Mouse (Mus musculus): ENCODE results near the gene Dapk3. TPM values are rescaled to one million over a fixed set of nuclear protein-coding genes. Genes with fewer than 3 reads are reported as not detected.
"Not testable (repeated sequence)": the region's sequence is repeated elsewhere in the genome, so short reads cannot be mapped to it uniquely, and the experiment has no call there.

The Dapk3 gene
- polyA plus RNA-seq, 1 experiment from 2014 or later, result 42.4 TPM

DNA sequence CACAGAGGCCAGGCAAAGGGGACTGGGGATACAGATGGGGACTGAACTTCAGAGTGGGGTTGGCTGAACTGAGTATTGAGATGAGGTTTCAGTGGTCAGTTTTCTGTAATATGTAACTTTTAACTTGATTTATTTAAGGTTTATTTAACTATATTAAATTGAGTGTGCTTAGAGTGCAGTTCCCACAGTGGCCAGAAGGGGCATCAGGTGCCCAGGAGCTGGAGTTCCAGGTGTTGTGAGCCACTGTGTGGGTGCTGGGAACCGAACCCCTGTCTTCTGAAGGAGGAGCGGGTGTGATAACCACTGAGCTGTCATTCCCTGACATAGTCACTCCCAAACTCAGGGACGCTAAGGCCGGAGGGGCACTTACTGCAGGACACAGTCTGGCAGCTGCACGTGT is 27.3 kb downstream of the Dapk3 start:
- 91% methylated on average over 5 of the region's 5 CpGs for WGBS
- peaks cover 5% of the 10 kb centered on the region; the same call in 1 of the 2 replicates for H3K9me3 ChIP-seq
- no peaks in the 10 kb centered on the region for H3K36me3 ChIP-seq
- H3K27ac ChIP-seq (replicated peaks), result no peak overlapping the region
- ATAC-seq (ENCODE audit: extremely low read depth, insufficient number of reproducible peaks, low FRiP score, low TSS enrichment), result no peak
- H3K4me1 ChIP-seq, result no peaks in the 10 kb centered on the region
- H3K4me2 ChIP-seq, result no peak overlapping the region
- H3K27me3 ChIP-seq (replicated peaks), result no peaks in the 10 kb centered on the region; the same call in 1 of the 2 replicates
- H3K9ac ChIP-seq, result no peak overlapping the region
- H3K4me3 ChIP-seq, result no peak overlapping the region

DNA sequence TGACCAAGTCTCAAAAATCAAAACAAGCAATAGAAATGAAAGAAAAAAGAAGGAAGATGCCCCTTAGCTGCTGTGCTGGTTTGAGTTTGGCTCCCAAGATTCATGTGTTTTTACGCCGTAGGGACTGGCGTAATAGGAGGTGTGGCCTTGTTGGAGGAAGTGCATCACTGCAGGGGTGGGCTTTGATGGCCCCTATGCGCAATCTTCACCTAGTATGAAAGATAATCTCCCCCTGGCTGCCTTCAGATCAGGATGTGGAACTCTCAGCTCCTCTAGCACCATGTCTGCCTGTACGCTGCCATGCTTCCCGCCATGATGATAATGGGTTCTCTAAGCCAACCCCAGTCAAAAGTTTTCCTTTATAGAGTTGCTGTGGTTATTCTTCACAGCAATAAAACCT is 33.5 kb downstream of the Dapk3 start:
- Histone ChIP-seq H3K9ac (no peak overlapping the region), H3K4me1 (no peaks in the 10 kb centered on the region), H3K9me3 (peaks cover 5% of the 10 kb centered on the region; the same call in 1 of the 2 replicates), H3K4me2 (no peak overlapping the region), H3K27ac (replicated peaks) (no peak overlapping the region), H3K4me3 (no peak overlapping the region), H3K36me3 (no peaks in the 10 kb centered on the region), H3K27me3 (replicated peaks) (peaks cover 21% of the 10 kb centered on the region)
- WGBS, result 77% methylated on average over 6 of the region's 6 CpGs
- ATAC-seq (ENCODE audit: extremely low read depth, insufficient number of reproducible peaks, low FRiP score, low TSS enrichment), result no peak

DNA sequence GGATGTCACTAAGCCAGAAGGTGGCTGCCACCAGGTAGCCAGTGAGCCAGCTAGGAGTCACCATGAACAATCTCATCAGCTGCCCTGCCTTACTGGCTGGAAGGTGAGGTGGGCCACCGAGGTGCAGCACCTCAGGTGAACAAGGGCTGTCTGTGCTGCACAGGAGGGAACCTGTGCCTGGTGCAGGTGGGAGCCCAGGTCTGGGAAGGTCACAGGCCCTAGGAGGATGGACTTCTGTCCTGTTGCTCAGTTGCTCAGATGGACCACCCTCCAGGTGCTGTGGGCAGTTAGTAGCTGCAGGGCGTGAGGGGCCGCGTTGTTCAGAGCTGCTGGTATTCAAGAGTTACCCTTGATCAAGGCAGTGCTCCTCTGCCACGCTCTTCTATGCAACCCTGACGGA is 34.0 kb downstream of the Dapk3 start:
- H3K9me3 ChIP-seq, result peaks cover 5% of the 10 kb centered on the region; the same call in 1 of the 2 replicates
- no peak overlapping the region for H3K27ac ChIP-seq (replicated peaks)
- no peaks in the 10 kb centered on the region for H3K36me3 ChIP-seq
- 79% methylated on average over 6 of the region's 6 CpGs for WGBS
- H3K4me1 ChIP-seq, result no peaks in the 10 kb centered on the region
- no peak overlapping the region for H3K9ac ChIP-seq
- peaks cover 21% of the 10 kb centered on the region for H3K27me3 ChIP-seq (replicated peaks)
- H3K4me2 ChIP-seq, result no peak overlapping the region
- ATAC-seq (ENCODE audit: extremely low read depth, insufficient number of reproducible peaks, low FRiP score, low TSS enrichment), result no peak
- no peak overlapping the region for H3K4me3 ChIP-seq

DNA sequence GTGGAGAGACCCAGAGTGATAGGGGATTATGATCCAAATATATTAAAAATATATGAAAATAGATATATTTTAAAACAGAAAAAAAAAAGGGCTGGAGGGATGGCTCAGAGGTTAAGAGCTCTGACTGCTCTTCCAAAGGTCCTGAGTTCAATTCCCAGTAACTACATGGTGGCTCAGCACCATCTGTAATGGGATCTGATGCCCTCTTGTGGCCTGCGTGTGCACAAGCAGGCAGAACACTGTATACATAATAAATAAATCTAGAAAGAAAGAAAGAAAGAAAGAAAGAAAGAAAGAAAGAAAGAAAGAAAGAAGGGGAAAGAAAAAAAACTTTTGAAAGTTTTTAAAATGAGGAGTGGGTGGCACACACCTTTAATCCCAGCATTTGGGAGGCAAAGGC is 34.5 kb downstream of the Dapk3 start:
- not testable (repeated sequence) for H3K27ac ChIP-seq (replicated peaks); H3K9ac ChIP-seq; H3K4me1 ChIP-seq; H3K4me2 ChIP-seq; H3K36me3 ChIP-seq; H3K4me3 ChIP-seq; ATAC-seq (ENCODE audit: extremely low read depth, insufficient number of reproducible peaks, low FRiP score, low TSS enrichment); H3K9me3 ChIP-seq
- 19% methylated on average over 1 of the region's 1 CpGs for WGBS
- peaks cover 21% of the 10 kb centered on the region for H3K27me3 ChIP-seq (replicated peaks)

DNA sequence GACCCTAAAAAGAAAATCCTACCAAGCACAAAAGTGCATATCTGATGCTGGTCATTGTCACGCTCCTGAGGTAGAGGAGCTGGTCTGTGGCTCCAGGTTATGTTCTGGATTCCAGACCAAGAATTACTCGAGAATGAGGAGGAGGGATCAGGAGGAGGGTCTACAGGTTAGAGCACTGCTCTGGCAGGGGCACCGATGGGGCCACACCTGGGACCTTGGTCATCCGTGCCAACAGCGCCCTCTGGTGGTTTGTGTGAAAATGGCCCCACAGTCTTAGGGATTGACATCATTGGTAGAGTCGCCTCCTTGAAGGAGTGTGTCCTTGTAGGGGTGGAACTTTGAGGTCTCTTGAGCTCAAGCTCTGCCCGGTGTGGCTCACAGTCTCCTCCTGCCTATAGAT is 35.2 kb downstream of the Dapk3 start:
- no peak for ATAC-seq (ENCODE audit: extremely low read depth, insufficient number of reproducible peaks, low FRiP score, low TSS enrichment)
- Histone ChIP-seq H3K9me3 (no peaks in the 10 kb centered on the region), H3K4me3 (no peak overlapping the region), H3K4me1 (no peaks in the 10 kb centered on the region), H3K4me2 (no peak overlapping the region), H3K36me3 (no peaks in the 10 kb centered on the region), H3K9ac (no peak overlapping the region), H3K27me3 (replicated peaks) (peaks cover 21% of the 10 kb centered on the region), H3K27ac (replicated peaks) (no peak overlapping the region)
- 27% methylated on average over 7 of the region's 7 CpGs for WGBS

DNA sequence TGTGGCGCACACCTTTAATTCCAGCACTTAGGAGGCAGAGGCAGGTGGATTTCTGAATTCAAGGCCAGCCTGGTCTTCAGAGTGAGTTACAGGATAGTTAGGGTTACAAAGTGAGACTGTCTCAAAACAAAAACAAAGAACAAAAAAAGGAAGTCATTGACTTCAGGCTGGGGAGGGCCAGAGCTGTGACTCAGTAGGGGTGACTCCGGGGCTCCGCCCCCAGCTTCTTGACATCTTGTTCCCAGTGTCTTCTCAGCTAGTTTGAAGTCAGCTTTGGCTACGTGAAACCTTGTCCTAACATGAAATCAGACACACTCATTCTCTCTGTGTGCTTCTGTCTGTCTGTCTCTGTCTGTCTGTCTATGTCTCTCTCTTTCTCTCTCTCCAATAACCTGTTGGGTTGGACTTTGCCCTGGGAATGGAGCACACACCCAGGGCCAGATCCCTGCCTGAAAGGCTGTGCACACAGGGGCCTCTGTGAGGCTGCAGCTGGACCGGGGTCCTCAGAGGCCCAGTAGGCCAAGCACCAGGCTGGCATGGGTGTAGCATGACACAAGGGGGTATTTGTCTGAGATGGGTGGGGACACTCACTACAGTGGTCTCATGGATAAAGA is 38.7 kb downstream of the Dapk3 start:
- no peak for ATAC-seq (ENCODE audit: extremely low read depth, insufficient number of reproducible peaks, low FRiP score, low TSS enrichment)
- Histone ChIP-seq H3K36me3 (no peaks in the 10 kb centered on the region), H3K9ac (no peak overlapping the region), H3K9me3 (no peaks in the 10 kb centered on the region), H3K27ac (replicated peaks) (no peak overlapping the region), H3K4me2 (no peak overlapping the region), H3K4me3 (no peak overlapping the region), H3K27me3 (replicated peaks) (peaks cover 24% of the 10 kb centered on the region), H3K4me1 (no peaks in the 10 kb centered on the region)
- WGBS, result 86% methylated on average over 5 of the region's 5 CpGs

DNA sequence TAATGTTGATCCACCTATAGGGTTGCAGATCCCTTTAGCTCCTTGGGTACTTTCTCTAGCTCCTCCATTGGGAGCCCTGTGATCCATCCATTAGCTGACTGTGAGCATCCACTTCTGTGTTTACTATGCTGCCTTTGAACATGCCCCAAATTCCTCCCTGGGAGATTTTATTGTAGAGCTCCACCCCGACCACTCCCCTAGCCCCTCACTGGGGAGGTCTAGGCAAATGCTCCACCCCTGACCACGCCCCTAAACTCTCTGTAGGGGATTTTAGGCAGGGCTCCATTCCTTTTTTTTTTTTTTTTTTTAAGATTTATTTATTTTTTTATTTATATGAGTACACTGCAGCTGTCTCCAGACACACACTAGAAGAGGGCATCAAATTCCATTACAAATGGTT is 40.9 kb downstream of the Dapk3 start:
- 60% methylated on average over 2 of the region's 2 CpGs for WGBS
- H3K27me3 ChIP-seq (replicated peaks), result peaks cover 27% of the 10 kb centered on the region
- not testable (repeated sequence) for H3K4me1 ChIP-seq; H3K4me2 ChIP-seq; H3K4me3 ChIP-seq; H3K9me3 ChIP-seq; ATAC-seq (ENCODE audit: extremely low read depth, insufficient number of reproducible peaks, low FRiP score, low TSS enrichment); H3K27ac ChIP-seq (replicated peaks); H3K36me3 ChIP-seq; H3K9ac ChIP-seq

DNA sequence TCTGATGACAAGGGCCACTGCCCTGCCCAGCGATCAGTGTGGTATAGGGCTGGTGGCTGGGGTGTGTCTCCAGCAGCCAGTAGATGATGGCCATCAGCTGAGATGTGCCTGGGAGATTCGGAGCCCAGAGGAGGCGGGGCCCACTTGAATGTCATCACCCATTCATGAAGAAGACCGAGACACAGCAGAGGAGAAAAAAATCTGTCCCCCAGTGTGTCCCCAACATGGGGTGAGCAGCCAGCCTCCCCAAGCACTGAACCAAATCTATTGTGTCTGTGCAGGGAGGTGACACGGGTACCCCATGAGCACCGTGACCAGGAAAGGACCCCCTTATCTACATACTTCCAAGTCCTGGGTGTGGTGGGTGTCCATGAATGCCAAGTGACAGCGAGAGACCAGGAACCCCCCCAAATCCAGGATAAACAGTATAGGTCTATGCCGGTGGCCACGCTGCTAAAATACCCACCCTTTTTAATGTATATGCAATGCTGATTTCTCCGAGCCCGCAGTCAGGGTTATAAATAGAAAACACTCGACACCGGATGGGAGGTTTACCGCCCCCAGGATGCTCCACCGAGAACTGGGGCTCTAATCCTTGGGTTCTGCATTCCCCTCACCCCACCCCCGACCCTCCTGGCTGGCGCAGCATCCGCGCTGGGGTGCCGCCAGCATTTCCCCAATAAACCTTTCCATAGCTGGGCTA is 47.1 kb downstream of the Dapk3 start:
- no peak for ATAC-seq (ENCODE audit: extremely low read depth, insufficient number of reproducible peaks, low FRiP score, low TSS enrichment)
- Histone ChIP-seq H3K4me3 (peak overlapping the region; percentile 37), H3K27me3 (replicated peaks) (peaks cover 46% of the 10 kb centered on the region), H3K9ac (peak overlapping the region; percentile 69), H3K9me3 (no peaks in the 10 kb centered on the region), H3K27ac (replicated peaks) (no peak overlapping the region), H3K4me2 (peak overlapping the region; percentile 64), H3K4me1 (peaks cover 30% of the 10 kb centered on the region), H3K36me3 (no peaks in the 10 kb centered on the region; the same call in 1 of the 2 replicates)
- WGBS, result 9% methylated on average over 20 of the region's 20 CpGs

DNA sequence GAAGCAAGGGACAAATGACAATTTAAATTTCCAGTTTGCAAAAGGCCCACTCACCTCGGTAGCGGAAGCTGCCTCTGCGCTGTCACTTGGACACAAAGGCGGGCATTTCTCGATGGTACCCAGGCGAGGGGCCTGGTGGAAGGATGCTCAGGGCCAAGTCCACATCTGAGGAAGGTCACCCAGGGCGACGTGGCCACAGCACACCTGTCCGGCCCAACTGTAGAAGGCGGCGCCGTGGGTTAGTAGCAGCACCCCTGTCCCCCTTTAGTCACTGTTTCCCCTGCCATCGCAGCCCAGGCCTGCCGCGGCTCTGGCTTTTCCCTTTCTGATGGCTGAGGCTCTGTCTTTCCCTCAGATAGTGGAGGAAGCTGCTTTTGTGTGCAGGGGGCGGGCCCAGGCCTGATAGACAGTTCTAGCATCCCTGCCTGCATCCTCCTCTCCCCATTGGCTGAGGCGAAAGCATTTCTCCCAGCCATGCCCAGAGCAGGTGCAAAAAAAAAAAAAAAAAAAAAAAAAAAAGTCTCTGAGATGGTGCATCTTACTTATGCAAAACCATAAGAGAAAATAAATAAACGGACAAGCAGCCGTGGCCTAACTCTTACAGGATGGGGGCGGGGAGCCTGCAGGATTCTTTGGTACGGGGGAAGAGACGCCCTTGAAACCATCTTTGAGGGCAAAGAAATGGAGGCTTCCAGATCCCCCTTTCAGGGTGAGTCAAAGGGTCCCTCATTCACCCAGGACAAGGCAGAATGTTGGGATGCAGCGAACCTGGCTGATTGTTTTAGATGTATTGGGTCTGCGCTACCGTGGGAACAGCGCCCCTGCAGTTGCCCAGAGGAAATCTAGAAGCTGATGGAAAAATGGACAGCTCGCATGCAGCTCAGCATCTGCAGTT is 47.9 kb downstream of the Dapk3 start, which contains the start of gene Atcay:
TSS of gene Atcay (minus strand) at position 396 of the 895 bp plus-strand sequence.
- no peak for ATAC-seq (ENCODE audit: extremely low read depth, insufficient number of reproducible peaks, low FRiP score, low TSS enrichment)
- H3K4me2 ChIP-seq, result peak within 1 kb of the TSS; percentile 64
- H3K27ac ChIP-seq (replicated peaks), result no peak within 1 kb of the TSS
- peak within 1 kb of the TSS; percentile 69 for H3K9ac ChIP-seq
- WGBS, result 10% methylated on average over 27 of the region's 27 CpGs
- no peaks in the 10 kb centered on the region for H3K9me3 ChIP-seq
- no peaks in the 10 kb centered on the region; the same call in 1 of the 2 replicates for H3K36me3 ChIP-seq
- H3K4me1 ChIP-seq, result peaks cover 30% of the 10 kb centered on the region
- H3K4me3 ChIP-seq, result peak within 1 kb of the TSS; percentile 37
- peaks cover 46% of the 10 kb centered on the region for H3K27me3 ChIP-seq (replicated peaks)

DNA sequence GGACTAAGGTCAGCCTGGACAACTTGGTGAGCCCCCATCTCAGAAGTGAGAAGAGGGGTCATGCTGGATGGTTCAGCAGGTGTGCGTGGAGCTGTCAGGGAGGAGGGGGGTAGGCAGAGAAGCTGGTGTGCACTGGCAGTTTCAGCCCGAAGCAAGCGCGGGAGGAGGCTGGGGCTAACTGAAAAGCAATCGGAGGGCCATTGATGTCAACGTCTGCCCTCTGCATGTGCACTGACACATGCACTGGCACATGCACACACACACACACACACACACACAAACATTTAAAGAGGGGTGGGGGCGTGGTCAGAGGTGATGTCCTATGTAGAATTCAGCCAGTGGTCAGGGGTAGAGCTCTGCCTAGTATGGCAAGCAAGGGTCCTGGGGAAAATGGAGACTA is 48.6 kb downstream of the Dapk3 start:
- Histone ChIP-seq H3K36me3 (no peaks in the 10 kb centered on the region; the same call in 1 of the 2 replicates), H3K9ac (no peak overlapping the region), H3K9me3 (no peaks in the 10 kb centered on the region), H3K27ac (replicated peaks) (no peak overlapping the region), H3K4me2 (no peak overlapping the region), H3K4me1 (peaks cover 30% of the 10 kb centered on the region), H3K27me3 (replicated peaks) (peaks cover 50% of the 10 kb centered on the region), H3K4me3 (no peak overlapping the region)
- ATAC-seq (ENCODE audit: extremely low read depth, insufficient number of reproducible peaks, low FRiP score, low TSS enrichment), result no peak
- 55% methylated on average over 7 of the region's 7 CpGs for WGBS

DNA sequence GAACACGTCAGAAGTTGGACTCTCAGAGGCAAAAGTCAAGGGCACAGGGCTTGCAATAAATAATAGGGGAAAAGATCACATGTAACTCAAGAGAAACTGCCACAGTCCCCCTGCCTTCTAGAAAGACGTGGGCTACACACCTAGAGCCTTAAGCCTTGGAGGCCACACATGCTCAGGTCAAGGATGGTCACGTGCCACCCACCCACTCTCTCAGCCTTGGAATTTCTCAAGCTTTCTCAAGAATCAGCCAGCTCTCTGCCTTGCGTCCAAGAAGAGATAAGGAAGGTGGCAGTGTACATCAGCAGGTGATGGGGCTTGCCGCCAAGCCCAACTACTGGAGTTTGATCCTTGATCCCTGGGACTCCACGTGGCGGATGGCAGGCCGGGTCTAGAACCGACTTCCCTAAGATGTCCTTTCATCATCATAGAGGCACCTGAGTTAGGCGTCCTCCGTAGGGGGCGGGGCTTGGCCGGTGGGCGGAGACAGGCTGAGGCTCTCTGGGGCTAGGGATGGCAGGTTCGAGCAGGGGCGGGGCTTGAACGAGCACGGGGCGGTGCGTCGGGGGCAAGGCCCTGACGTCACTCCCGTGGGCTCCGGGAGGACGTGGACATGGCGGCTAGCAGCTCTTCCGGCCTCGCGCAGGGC is 49.9 kb downstream of the Dapk3 start, which contains the start of gene Zfr2:
TSS of gene Zfr2 (plus strand) at position 576 of the 646 bp plus-strand sequence.
- Histone ChIP-seq H3K27ac (replicated peaks) (0 out of 2 replicates have a peak within 1 kb of the TSS, but pooled peaks have one; percentile 20), H3K27me3 (replicated peaks) (peaks cover 61% of the 10 kb centered on the region), H3K9me3 (no peaks in the 10 kb centered on the region), H3K36me3 (no peaks in the 10 kb centered on the region; the same call in 1 of the 2 replicates), H3K4me1 (peaks cover 30% of the 10 kb centered on the region), H3K9ac (peak within 1 kb of the TSS; percentile 90), H3K4me3 (peak within 1 kb of the TSS; percentile 78), H3K4me2 (peak within 1 kb of the TSS; percentile 76)
- 6% methylated on average over 29 of the region's 29 CpGs for WGBS
- peak; percentile 69; the same call in 1 of the 2 replicates for ATAC-seq (ENCODE audit: extremely low read depth, insufficient number of reproducible peaks, low FRiP score, low TSS enrichment)
